In the genomic region with DNA sequence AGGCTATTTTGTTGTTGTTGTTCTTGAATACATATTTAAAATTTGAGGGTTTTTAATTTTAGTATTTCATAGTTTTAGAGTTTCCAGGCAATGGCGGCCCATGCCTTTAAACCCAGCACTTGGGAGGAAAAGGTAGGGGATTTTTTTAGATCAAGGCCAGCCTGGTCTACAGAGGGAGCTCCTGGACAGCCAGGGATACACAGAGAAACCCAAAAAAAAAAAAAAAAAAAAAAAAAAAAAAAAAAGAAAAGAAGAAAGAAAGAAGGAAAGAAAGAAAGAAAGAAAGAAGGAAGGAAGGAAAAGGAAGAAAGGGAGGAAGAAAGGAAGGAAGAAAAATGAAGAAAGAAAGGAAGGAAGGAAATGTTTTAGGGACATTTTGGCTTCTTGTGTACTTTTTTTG, we compare ENCODE assay signal across 2 mouse cellular contexts.
DNase-seq lines count a peak whose midpoint lies in the region; TF ChIP-seq lines count a peak whose summit lies in the region.
"Not testable (repeated sequence)": the region's sequence is repeated elsewhere in the genome, so short reads cannot be mapped to it uniquely, and the experiment has no call there.

No protein-coding gene starts in this region.

- not testable (repeated sequence) for H3K9ac ChIP-seq in CH12.LX (ENCODE audit: insufficient read depth, low read depth); MEL (ENCODE audit: control insufficient read depth, low read depth, low read length, poor library complexity, severe bottlenecking)

- H3K9me3 ChIP-seq in CH12.LX (replicated peaks; ENCODE audit: low read length); MEL (replicated peaks; ENCODE audit: insufficient read depth, low read length): not testable (repeated sequence)

- dilution Hi-C loops in CH12.LX (cut with MboI; ENCODE audit: extremely low pct_ligation_motif_present, extremely low pct_unique_long_range_greater_than_20kb, low sequenced_read_pairs): not testable (repeated sequence)

- in situ Hi-C loops in CH12.LX (cut with MboI; ENCODE audit: low pct_ligation_motif_present, low pct_unique_long_range_greater_than_20kb, low sequenced_read_pairs): not testable (repeated sequence)

- not testable (repeated sequence) for DNase-seq in CH12.LX (ENCODE audit: extremely low read depth); MEL (ENCODE audit: low read depth, low spot score)

- H3K4me1 ChIP-seq in CH12.LX (ENCODE audit: control insufficient read depth in 1 of 2, insufficient read depth in 2 of 2); MEL (ENCODE audit: control insufficient read depth in 1 of 2, insufficient read depth in 2 of 2, low read length in 2 of 2): not testable (repeated sequence)

- not testable (repeated sequence) for TF ChIP-seq EP300 in CH12.LX (IDR thresholded peaks at IDR 0.05; ENCODE audit: low read length); MEL (IDR thresholded peaks at IDR 0.05; ENCODE audit: low read depth in 1 of 2, low read length in 2 of 2)

- not testable (repeated sequence) for H3K4me3 ChIP-seq in CH12.LX (replicated peaks in 1 of 3; ENCODE audit: low read depth in 2 of 3, low read length in 2 of 3, poor library complexity in 1 of 3); MEL (ENCODE audit: control insufficient read depth in 1 of 2, insufficient read depth in 1 of 2, low read depth in 2 of 2, low read length in 2 of 2)

- H3K4me2 ChIP-seq in CH12.LX (ENCODE audit: insufficient read depth, low read depth, poor library complexity, severe bottlenecking): not testable (repeated sequence)

- not testable (repeated sequence) for H3K36me3 ChIP-seq in CH12.LX (replicated peaks in 1 of 2; ENCODE audit: control insufficient read depth in 1 of 2, insufficient read depth in 1 of 2, low read length in 1 of 2); MEL (ENCODE audit: control insufficient read depth in 1 of 2, insufficient read depth in 2 of 2, low read length in 2 of 2)

- not testable (repeated sequence) for H3K79me2 ChIP-seq in CH12.LX (replicated peaks; ENCODE audit: control insufficient read depth, extremely low read depth, insufficient read depth, poor library complexity, severe bottlenecking); MEL (ENCODE audit: control insufficient read depth, insufficient read depth, low read length, poor library complexity)

- not testable (repeated sequence) for H3K27ac ChIP-seq in CH12.LX (ENCODE audit: insufficient read depth, low read depth); MEL (ENCODE audit: control insufficient read depth, low read depth, low read length)

- not testable (repeated sequence) for TF ChIP-seq POLR2A in CH12.LX (IDR thresholded peaks at IDR 0.05; ENCODE audit: low read depth, low read length); MEL (IDR thresholded peaks at IDR 0.05; ENCODE audit: control insufficient read depth in 1 of 2, insufficient read depth in 1 of 2, low read depth in 1 of 2, low read length in 2 of 2, poor library complexity in 1 of 2)

- H3K27me3 ChIP-seq in CH12.LX (replicated peaks); MEL (ENCODE audit: control insufficient read depth in 1 of 2, insufficient read depth in 2 of 2, low read length in 2 of 2): not testable (repeated sequence)

- TF ChIP-seq RAD21 in CH12.LX (IDR thresholded peaks at IDR 0.05; ENCODE audit: low read depth, low read length); MEL (IDR thresholded peaks at IDR 0.05; ENCODE audit: low read depth, low read length): not testable (repeated sequence)

- TF ChIP-seq CTCF in CH12.LX (conservative IDR thresholded peaks at IDR 0.05 in 1 of 2, IDR thresholded peaks at IDR 0.05 in 1 of 2; ENCODE audit: low read depth in 2 of 2, low read length in 2 of 2); MEL (IDR thresholded peaks at IDR 0.05 in 2 of 3, conservative IDR thresholded peaks at IDR 0.05 in 1 of 3; ENCODE audit: control insufficient read depth in 1 of 3, insufficient read depth in 1 of 3, low read depth in 2 of 3, low read length in 3 of 3, poor library complexity in 1 of 3, severe bottlenecking in 1 of 3): not testable (repeated sequence)

TF ChIP-seq in CH12.LX, 34 proteins besides CTCF, POLR2A, EP300 and RAD21:
- TF ChIP-seq ZNF384 (IDR thresholded peaks at IDR 0.05; ENCODE audit: low read depth, low read length): peak; percentile 75
TF ChIP-seq in CH12.LX: peak in this region for 1; not testable (repeated sequence) for 33.

TF ChIP-seq in MEL, 35 proteins besides CTCF, POLR2A, EP300 and RAD21:
- peak; percentile 78 for TF ChIP-seq ZNF384 (IDR thresholded peaks at IDR 0.05; ENCODE audit: low read depth, low read length)
TF ChIP-seq in MEL: peak in this region for 1; not testable (repeated sequence) for 34.
